In genomic region chr15:79176905-79177304, GRCm38 (mm10) we compare ENCODE assay signal across 24 mouse cellular contexts. TPM values are rescaled to one million over a fixed set of nuclear protein-coding genes. Genes with fewer than 3 reads are reported as not detected.
DNase-seq lines count a peak whose midpoint lies in the region; ATAC-seq lines count a peak whose summit lies in the region.
"Had no signal": no experiment of that assay in that cellular context is flagged by ENCODE, and none has a peak within 500 bp of the region (broad histone marks: within the 10 kb centered on the region; RNA-seq: fewer than 3 reads in every experiment).

No protein-coding gene starts in this region.

- H3K9me3 ChIP-seq in forebrain, embryonic 10.5 days: no peaks in the 10 kb centered on the region
- H3K9me3 ChIP-seq in forebrain, embryonic 14.5 days (replicated peaks; ENCODE audit: control insufficient read depth, low read length): no peaks in the 10 kb centered on the region
- H3K9me3 ChIP-seq: embryonic facial prominence, embryonic 12.5 days; heart, embryonic 10.5 days; hindbrain, embryonic 15.5 days; intestine, embryonic 15.5 days; limb, embryonic 13.5 days; megakaryocyte, embryonic 14.5 days had no signal

- H3K4me1 ChIP-seq in forebrain, embryonic 10.5 days: peaks cover 32% of the 10 kb centered on the region
- no peaks in the 10 kb centered on the region for H3K4me1 ChIP-seq in forebrain, embryonic 14.5 days (ENCODE audit: control insufficient read depth, insufficient read depth, low read length)
- H3K4me1 ChIP-seq: hindbrain, embryonic 15.5 days; intestine, embryonic 15.5 days had no signal

- 57% methylated on average over 6 of the region's 6 CpGs for WGBS in forebrain, embryonic 10.5 days
- WGBS in forebrain, embryonic 14.5 days: 46% methylated on average over 6 of the region's 6 CpGs

- no peak overlapping the region for H3K4me3 ChIP-seq in forebrain, embryonic 10.5 days
- no peak overlapping the region for H3K4me3 ChIP-seq in forebrain, embryonic 14.5 days (ENCODE audit: low read depth, low read length)
- H3K4me3 ChIP-seq: embryonic facial prominence, embryonic 12.5 days; gastrocnemius, adult 2 months; heart, embryonic 10.5 days; hindbrain, embryonic 15.5 days; intestine, embryonic 15.5 days; limb, embryonic 13.5 days; megakaryocyte, embryonic 14.5 days had no signal

- no peak for DNase-seq in forebrain, embryonic 10.5 days (ENCODE audit: extremely low spot score, low spot score)
- no peak for DNase-seq in forebrain, embryonic 14.5 days (ENCODE audit: low spot score)
- peak; percentile 1 to 21 for DNase-seq in kidney, postnatal 36 days
- DNase-seq in kidney, postnatal 4 days: no peak
- peak; percentile 47 for DNase-seq in 416B (ENCODE audit: low read depth)
- peak; percentile 25 for DNase-seq in NIH3T3 (ENCODE audit: low read depth)
- DNase-seq in lung, postnatal 36 days: no peak
- DNase-seq: adrenal gland, postnatal 25 days; cerebellum, adult 8-10 months; forebrain, postnatal 0 days; gastrocnemius, adult 2 months; heart, postnatal 14 days; kidney, postnatal 10 days; lung, adult 18-20 months; lung, postnatal 14 days; retina, postnatal 1 day; thymus, postnatal 25 days had no signal

- H3K4me2 ChIP-seq in forebrain, embryonic 14.5 days (ENCODE audit: low read length): no peak overlapping the region
- H3K4me2 ChIP-seq: embryonic facial prominence, embryonic 12.5 days; hindbrain, embryonic 15.5 days; intestine, embryonic 15.5 days; limb, embryonic 13.5 days had no signal

- H3K9ac ChIP-seq in forebrain, embryonic 14.5 days (ENCODE audit: low read length): no peak overlapping the region
- H3K9ac ChIP-seq: embryonic facial prominence, embryonic 12.5 days; forebrain, postnatal 0 days; hindbrain, embryonic 15.5 days; intestine, embryonic 15.5 days; limb, embryonic 13.5 days had no signal

- H3K27me3 ChIP-seq in forebrain, embryonic 10.5 days (ENCODE audit: poor library complexity, severe bottlenecking): 0 out of 2 replicates have a peak, but pooled peaks cover 9% of the 10 kb centered on the region
- H3K27me3 ChIP-seq in forebrain, embryonic 14.5 days (replicated peaks; ENCODE audit: control insufficient read depth, insufficient read depth, low read length): no peaks in the 10 kb centered on the region
- H3K27me3 ChIP-seq: embryonic facial prominence, embryonic 12.5 days; hindbrain, embryonic 15.5 days; intestine, embryonic 15.5 days; limb, embryonic 13.5 days had no signal

- H3K27ac ChIP-seq in forebrain, embryonic 10.5 days: peak overlapping the region; percentile 54; the same call in 1 of the 2 replicates
- H3K27ac ChIP-seq in forebrain, embryonic 14.5 days (ENCODE audit: low read depth, low read length): no peak overlapping the region
- H3K27ac ChIP-seq: embryonic facial prominence, embryonic 12.5 days; heart, embryonic 10.5 days; hindbrain, embryonic 15.5 days; intestine, embryonic 15.5 days; limb, embryonic 13.5 days had no signal

- no peaks in the 10 kb centered on the region for H3K36me3 ChIP-seq in forebrain, embryonic 10.5 days (replicated peaks)
- no peaks in the 10 kb centered on the region for H3K36me3 ChIP-seq in forebrain, embryonic 14.5 days (ENCODE audit: control insufficient read depth, insufficient read depth, low read length)
- H3K36me3 ChIP-seq: embryonic facial prominence, embryonic 12.5 days; heart, embryonic 10.5 days; hindbrain, embryonic 15.5 days; intestine, embryonic 15.5 days; limb, embryonic 13.5 days had no signal

- no peak for ATAC-seq in forebrain, embryonic 14.5 days
- no peak for ATAC-seq in erythroid progenitor cell, adult 5-6 weeks (replicated peaks; ENCODE audit: low FRiP score, poor library complexity, severe bottlenecking)
- ATAC-seq: forebrain, postnatal 0 days; intestine, embryonic 15.5 days had no signal

RNA-seq across cellular contexts. Expression of gene Sox10, which starts 11.9 kb away (rescaled TPM):
- polyA plus RNA-seq in forebrain, embryonic 10.5 days (2016; fragmentation: Nextera tagmentation; extraction: Ambion mirVana): 1.2 and 1.3 TPM in 2 replicates
- polyA plus RNA-seq in forebrain, embryonic 14.5 days (2014; fragmentation: Nextera tagmentation; extraction: Ambion mirVana): 0.89 and 1.9 TPM in 2 replicates
- total RNA-seq in erythroid progenitor cell, adult 5-6 weeks (2015; ENCODE audit: low replicate concordance): not detected in 2 replicates
- total RNA-seq in erythroid progenitor cell, adult 5-6 weeks (2017; ENCODE audit: low replicate concordance): not detected in 2 replicates

RNA-seq across cellular contexts. Expression of gene 1700088E04Rik, which starts 35.9 kb away (rescaled TPM):
- 6.9 and 8.1 TPM in 2 replicates for polyA plus RNA-seq in forebrain, embryonic 10.5 days (2016; fragmentation: Nextera tagmentation; extraction: Ambion mirVana)
- 14.8 and 17.1 TPM in 2 replicates for polyA plus RNA-seq in forebrain, embryonic 14.5 days (2014; fragmentation: Nextera tagmentation; extraction: Ambion mirVana)
- total RNA-seq in erythroid progenitor cell, adult 5-6 weeks (2015; ENCODE audit: low replicate concordance): not detected in 2 replicates
- not detected in 2 replicates for total RNA-seq in erythroid progenitor cell, adult 5-6 weeks (2017; ENCODE audit: low replicate concordance)

RNA-seq across cellular contexts. Expression of gene Polr2f, which starts 36.1 kb away (rescaled TPM):
- 419 and 440 TPM in 2 replicates for polyA plus RNA-seq in forebrain, embryonic 10.5 days (2016; fragmentation: Nextera tagmentation; extraction: Ambion mirVana)
- 319 and 356 TPM in 2 replicates for polyA plus RNA-seq in forebrain, embryonic 14.5 days (2014; fragmentation: Nextera tagmentation; extraction: Ambion mirVana)
- total RNA-seq in erythroid progenitor cell, adult 5-6 weeks (2015; ENCODE audit: low replicate concordance): 15.1 and 32.7 TPM in 2 replicates
- 17.0 and 20.3 TPM in 2 replicates for total RNA-seq in erythroid progenitor cell, adult 5-6 weeks (2017; ENCODE audit: low replicate concordance)

RNA-seq across cellular contexts. Expression of gene Pick1, which starts 52.1 kb away (rescaled TPM):
- 47.8 and 50.5 TPM in 2 replicates for polyA plus RNA-seq in forebrain, embryonic 10.5 days (2016; fragmentation: Nextera tagmentation; extraction: Ambion mirVana)
- 36.9 and 45.3 TPM in 2 replicates for polyA plus RNA-seq in forebrain, embryonic 14.5 days (2014; fragmentation: Nextera tagmentation; extraction: Ambion mirVana)
- 2.9 and 3.4 TPM in 2 replicates for total RNA-seq in erythroid progenitor cell, adult 5-6 weeks (2015; ENCODE audit: low replicate concordance)
- total RNA-seq in erythroid progenitor cell, adult 5-6 weeks (2017; ENCODE audit: low replicate concordance): 1.9 TPM in 1 of 2 replicates, not detected in the other

RNA-seq across cellular contexts. Expression of gene Gm49486, which starts 52.3 kb away (rescaled TPM):
- 0.14 and 0.52 TPM in 2 replicates for polyA plus RNA-seq in forebrain, embryonic 10.5 days (2016; fragmentation: Nextera tagmentation; extraction: Ambion mirVana)
- polyA plus RNA-seq in forebrain, embryonic 14.5 days (2014; fragmentation: Nextera tagmentation; extraction: Ambion mirVana): 0.69 and 0.98 TPM in 2 replicates
- not detected in 2 replicates for total RNA-seq in erythroid progenitor cell, adult 5-6 weeks (2015; ENCODE audit: low replicate concordance)
- not detected in 2 replicates for total RNA-seq in erythroid progenitor cell, adult 5-6 weeks (2017; ENCODE audit: low replicate concordance)
- total RNA-seq: adrenal gland, postnatal 25 days had no signal

Comparison
In these comparisons a context has a peak if more than half of its experiments do, and no peak if none do; other contexts are left out.
1. DNase-seq: peak in kidney, postnatal 36 days (2 of 2), 416B (single experiment) and NIH3T3 (single experiment); none in forebrain, embryonic 10.5 days (single experiment), forebrain, embryonic 14.5 days (single experiment), kidney, postnatal 4 days (0 of 2) and lung, postnatal 36 days (single experiment).